Comparison of ENCODE assay signal across 21 mouse cellular contexts in the genomic region with DNA sequence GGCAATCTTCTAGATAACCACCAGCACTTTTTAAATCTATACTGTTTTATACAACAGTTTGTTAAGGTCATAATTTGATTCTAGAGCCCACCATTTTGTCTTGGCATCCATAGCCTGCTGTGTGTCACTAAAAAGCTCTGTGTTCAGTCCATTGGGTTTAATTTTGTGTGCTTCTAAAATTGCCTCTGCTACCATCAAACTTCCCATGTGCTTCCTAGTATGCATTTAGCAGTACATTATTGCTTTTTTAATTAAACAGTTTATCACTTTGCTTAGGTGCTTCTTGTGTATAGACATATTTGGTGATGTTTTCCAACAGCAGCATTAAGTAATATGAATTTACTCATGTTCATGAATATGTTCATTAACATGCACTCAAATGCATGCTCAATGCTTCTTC.
A peak's percentile ranks its signal among the peaks of the same experiment; 100 is the strongest.
DNase-seq lines count a peak whose midpoint lies in the region; ATAC-seq and TF ChIP-seq lines count a peak whose summit lies in the region.
"Had no signal": no experiment of that assay in that cellular context is flagged by ENCODE, and none has a peak within 500 bp of the region (broad histone marks: within the 10 kb centered on the region; RNA-seq: fewer than 3 reads in every experiment).

No protein-coding gene starts in this region.

- no peak overlapping the region for H3K4me3 ChIP-seq in midbrain, postnatal 0 days (ENCODE audit: low read depth, low read length)
- H3K4me3 ChIP-seq in midbrain, embryonic 14.5 days (replicated peaks; ENCODE audit: low read depth, low read length) = no peak overlapping the region
- H3K4me3 ChIP-seq in neural tube, embryonic 14.5 days (ENCODE audit: low read depth, low read length) = no peak overlapping the region
- no peak overlapping the region for H3K4me3 ChIP-seq in neural tube, embryonic 15.5 days (replicated peaks)

- H3K9me3 ChIP-seq in midbrain, postnatal 0 days (ENCODE audit: low read length) = no peaks in the 10 kb centered on the region
- H3K9me3 ChIP-seq in midbrain, embryonic 14.5 days (ENCODE audit: control insufficient read depth, low read length) = no peaks in the 10 kb centered on the region
- H3K9me3 ChIP-seq in neural tube, embryonic 14.5 days (ENCODE audit: control insufficient read depth, low read length) = no peaks in the 10 kb centered on the region
- no peaks in the 10 kb centered on the region for H3K9me3 ChIP-seq in neural tube, embryonic 15.5 days (replicated peaks)
- H3K9me3 ChIP-seq: G1E had no signal

- no peak for ATAC-seq in midbrain, postnatal 0 days (ENCODE audit: low FRiP score)
- ATAC-seq in midbrain, embryonic 14.5 days (ENCODE audit: low FRiP score, low TSS enrichment) = no peak
- ATAC-seq in neural tube, embryonic 14.5 days (ENCODE audit: low read depth) = peak; percentile 54; the same call in 1 of the 2 replicates
- ATAC-seq in neural tube, embryonic 15.5 days (ENCODE audit: low FRiP score) = peak; percentile 80
- ATAC-seq: activated CD4-positive, CD25-positive, alpha-beta regulatory T cell, adult 4 months; CD4-positive, CD25-positive, alpha-beta regulatory T cell, adult 4 months; Patski had no signal

- H3K36me3 ChIP-seq in midbrain, postnatal 0 days (ENCODE audit: insufficient read depth, low read length) = no peaks in the 10 kb centered on the region
- no peaks in the 10 kb centered on the region for H3K36me3 ChIP-seq in midbrain, embryonic 14.5 days (ENCODE audit: control insufficient read depth, insufficient read depth, low read length)
- no peaks in the 10 kb centered on the region for H3K36me3 ChIP-seq in neural tube, embryonic 14.5 days (ENCODE audit: control insufficient read depth, insufficient read depth, low read length)
- H3K36me3 ChIP-seq in neural tube, embryonic 15.5 days = no peaks in the 10 kb centered on the region
- H3K36me3 ChIP-seq: G1E had no signal

- peak; percentile 9 for DNase-seq in midbrain, postnatal 0 days (ENCODE audit: low spot score)
- DNase-seq in midbrain, embryonic 14.5 days = no peak
- DNase-seq in neural tube, embryonic 10.5 days (ENCODE audit: extremely low spot score, low spot score) = no peak
- no peak for DNase-seq in cerebellum, adult 11 months
- DNase-seq: adrenal gland, adult 2 months; adrenal gland, adult 8-10 months; adrenal gland, postnatal 10 days; adrenal gland, postnatal 14 days; adrenal gland, postnatal 25 days; adrenal gland, postnatal 36 days; B cell, adult 2 months; cerebellum, adult 11-12 months; cerebellum, adult 18-20 months; cerebellum, adult 2 months had no signal

- no peaks in the 10 kb centered on the region for H3K4me1 ChIP-seq in midbrain, postnatal 0 days (ENCODE audit: insufficient read depth, low read length)
- no peaks in the 10 kb centered on the region for H3K4me1 ChIP-seq in midbrain, embryonic 14.5 days (ENCODE audit: control insufficient read depth, insufficient read depth, low read length)
- no peaks in the 10 kb centered on the region for H3K4me1 ChIP-seq in neural tube, embryonic 14.5 days (ENCODE audit: control insufficient read depth, insufficient read depth, low read length)
- no peaks in the 10 kb centered on the region for H3K4me1 ChIP-seq in neural tube, embryonic 15.5 days

- no peak for TF ChIP-seq CTCF in midbrain, postnatal 0 days (IDR thresholded peaks at IDR 0.05)

- no peak overlapping the region for H3K9ac ChIP-seq in midbrain, postnatal 0 days (replicated peaks; ENCODE audit: low read length, poor library complexity, severe bottlenecking)
- H3K9ac ChIP-seq in midbrain, embryonic 14.5 days (replicated peaks; ENCODE audit: low read length) = no peak overlapping the region
- H3K9ac ChIP-seq in neural tube, embryonic 14.5 days (replicated peaks; ENCODE audit: low read depth, low read length) = no peak overlapping the region
- no peak overlapping the region for H3K9ac ChIP-seq in neural tube, embryonic 15.5 days (replicated peaks)

- H3K27ac ChIP-seq in midbrain, postnatal 0 days (ENCODE audit: low read depth, low read length) = no peak overlapping the region
- no peak overlapping the region for H3K27ac ChIP-seq in midbrain, embryonic 14.5 days (replicated peaks; ENCODE audit: low read depth, low read length)
- no peak overlapping the region for H3K27ac ChIP-seq in neural tube, embryonic 14.5 days (ENCODE audit: low read depth, low read length)
- H3K27ac ChIP-seq in neural tube, embryonic 15.5 days (replicated peaks) = no peak overlapping the region

- no peak overlapping the region for H3K4me2 ChIP-seq in midbrain, postnatal 0 days (ENCODE audit: low read depth, low read length, poor library complexity, severe bottlenecking)
- no peak overlapping the region for H3K4me2 ChIP-seq in midbrain, embryonic 14.5 days (ENCODE audit: low read length)
- H3K4me2 ChIP-seq in neural tube, embryonic 14.5 days (ENCODE audit: low read depth, low read length) = no peak overlapping the region
- no peak overlapping the region for H3K4me2 ChIP-seq in neural tube, embryonic 15.5 days

- no peaks in the 10 kb centered on the region for H3K27me3 ChIP-seq in midbrain, postnatal 0 days (ENCODE audit: insufficient read depth, low read length)
- H3K27me3 ChIP-seq in midbrain, embryonic 14.5 days (ENCODE audit: control insufficient read depth, insufficient read depth, low read length) = no peaks in the 10 kb centered on the region
- H3K27me3 ChIP-seq in neural tube, embryonic 14.5 days (ENCODE audit: control insufficient read depth, insufficient read depth, low read length) = no peaks in the 10 kb centered on the region
- H3K27me3 ChIP-seq in neural tube, embryonic 15.5 days (replicated peaks) = no peaks in the 10 kb centered on the region
- H3K27me3 ChIP-seq: CH12.LX, Patski had no signal

Comparison
In these comparisons a context has a peak if more than half of its experiments do, and no peak if none do; other contexts are left out.
1. ATAC-seq: peak in neural tube, embryonic 14.5 days (single experiment) and neural tube, embryonic 15.5 days (single experiment); none in midbrain, postnatal 0 days (single experiment) and midbrain, embryonic 14.5 days (single experiment).